Mouse (Mus musculus) erythroid progenitor cell, adult 5-6 weeks (primary cell): ENCODE results near the gene Fgd4. TPM values are rescaled to one million over a fixed set of nuclear protein-coding genes. Genes with fewer than 3 reads are reported as not detected.

ENCODE experiments used
- ATAC-seq: replicated peaks from 2 replicates; pipeline ENCODE4 v1.8.0; 2016; ENCODE audit warnings: moderate number of reproducible peaks, mild to moderate bottlenecking, moderate TSS enrichment, inconsistent platforms; ENCODE audit not compliant: poor library complexity, low FRiP score, severe bottlenecking
- total RNA-seq, 2 experiments: library from RNA; stranded (forward) in 1 of 2; stranded (reverse) in 1 of 2; fragments of 150-400 nt in 1 of 2; fragments of 186-747, 209-891 nt in 1 of 2; gene quantifications; 2 replicates each; pipeline versions ENCODE4 v1.2.3 to v1.2.4; 2015 to 2017; ENCODE audit warnings: low replicate concordance in 2 of 2

Gene Fgd4
- 7.9 and 10.1 TPM in 2 replicates for total RNA-seq (2015; ENCODE audit: low replicate concordance)
- total RNA-seq (2017; ENCODE audit: low replicate concordance) = 7.6 and 16.0 TPM in 2 replicates

- no peak for ATAC-seq
These were observed at the start of gene Fgd4 for GRCm38 (mm10) chr16:16600461-16600860. TSS of gene Fgd4 (minus strand) at chr16:16600549.

DNA sequence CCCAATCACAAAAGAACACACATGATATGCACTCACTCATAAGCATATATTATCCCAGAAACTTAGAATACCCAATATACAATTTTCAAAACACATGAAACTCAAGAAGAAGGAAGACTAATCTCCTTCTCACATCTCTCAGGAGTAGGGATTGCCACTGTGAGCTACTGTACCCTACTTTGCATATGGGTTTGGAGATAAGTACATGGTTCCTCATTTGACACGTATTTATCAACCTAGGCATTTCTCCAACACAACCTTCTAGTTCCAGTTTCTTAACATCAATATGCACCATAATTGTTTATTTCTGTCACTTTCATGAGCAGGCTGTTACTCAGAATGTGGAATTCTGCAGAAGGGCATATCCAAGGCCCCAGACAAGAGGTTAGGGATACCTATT, 44.8 kb upstream of the Fgd4 start:
- ATAC-seq = no peak

DNA sequence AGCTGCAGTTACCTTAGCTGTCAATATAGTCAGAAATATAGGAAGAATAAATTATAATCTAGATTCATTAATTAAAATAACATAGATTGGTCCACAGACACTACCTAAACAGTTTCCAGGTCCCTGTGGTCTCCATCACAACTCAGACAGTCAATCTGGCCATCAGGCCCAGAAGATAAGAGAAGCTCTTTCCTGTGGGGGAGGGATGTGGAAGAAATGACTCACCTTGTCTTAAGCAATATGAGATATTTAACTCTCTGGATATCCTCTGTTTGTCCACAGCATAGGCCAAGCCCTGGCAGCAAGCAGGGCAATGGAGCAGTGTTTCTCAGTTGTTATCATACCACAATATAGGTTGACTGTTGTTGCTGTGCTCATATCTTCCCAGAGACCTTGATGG, 33.4 kb upstream of the Fgd4 start:
- ATAC-seq = no peak

DNA sequence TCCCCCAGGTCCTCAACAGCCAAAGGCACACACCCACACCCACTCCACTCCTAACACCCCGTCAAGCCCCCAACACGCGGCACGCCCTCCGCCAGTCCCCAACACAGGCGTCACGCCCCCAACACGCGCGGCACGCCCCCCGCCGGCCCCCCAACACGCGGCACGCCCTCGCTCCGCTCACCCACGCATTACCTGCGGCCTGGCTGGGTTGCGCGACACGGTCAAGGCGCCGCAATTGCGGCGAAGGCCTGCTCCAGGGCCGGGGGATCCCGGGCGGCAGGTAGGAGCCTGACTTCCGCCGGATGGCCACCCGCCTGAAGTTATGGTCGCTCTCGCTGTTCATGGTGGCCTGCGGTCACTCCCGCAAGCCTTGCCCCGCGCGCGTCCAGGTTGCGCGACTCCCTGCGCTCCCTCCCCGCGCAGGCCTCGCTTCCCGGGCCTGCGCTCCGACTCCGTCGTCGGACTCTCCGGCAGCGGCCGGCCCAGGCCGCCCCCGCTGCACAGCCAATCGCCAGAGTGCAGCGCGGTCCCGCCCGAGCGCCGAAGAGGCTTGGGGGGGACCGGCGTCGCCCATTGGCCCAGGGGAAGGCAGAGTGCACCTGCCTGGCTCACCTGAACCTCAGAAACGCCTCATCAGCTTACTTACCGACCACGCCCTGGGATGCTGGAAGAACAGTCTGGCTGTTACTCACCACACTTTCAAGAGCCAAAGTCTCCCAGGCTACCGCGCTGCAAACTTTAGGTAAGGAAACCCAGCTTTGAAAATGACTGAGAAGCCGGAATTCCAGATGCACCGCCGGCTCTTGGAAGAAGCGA, 555 bp downstream of the Fgd4 start:
- no peak for ATAC-seq

DNA sequence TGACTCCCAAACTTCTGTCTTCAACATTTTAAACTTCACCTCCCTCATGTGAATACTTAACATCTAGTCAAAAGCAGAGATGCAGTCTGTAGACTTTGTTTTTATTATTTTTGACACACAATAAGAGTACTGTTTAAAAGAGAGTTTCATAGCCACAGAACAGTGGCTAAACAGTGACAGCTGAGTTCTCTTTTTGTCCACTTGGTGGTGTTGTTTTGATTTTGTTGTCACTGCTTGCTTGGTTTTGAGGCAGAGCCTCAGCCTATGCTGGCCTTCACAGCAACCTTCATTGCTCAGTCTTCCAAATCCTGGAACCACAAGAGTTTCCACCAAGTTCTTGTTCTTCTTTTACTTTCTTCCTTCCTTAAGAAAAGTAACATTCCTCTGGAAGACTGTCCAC, 3.8 kb downstream of the Fgd4 start:
- ATAC-seq = no peak

DNA sequence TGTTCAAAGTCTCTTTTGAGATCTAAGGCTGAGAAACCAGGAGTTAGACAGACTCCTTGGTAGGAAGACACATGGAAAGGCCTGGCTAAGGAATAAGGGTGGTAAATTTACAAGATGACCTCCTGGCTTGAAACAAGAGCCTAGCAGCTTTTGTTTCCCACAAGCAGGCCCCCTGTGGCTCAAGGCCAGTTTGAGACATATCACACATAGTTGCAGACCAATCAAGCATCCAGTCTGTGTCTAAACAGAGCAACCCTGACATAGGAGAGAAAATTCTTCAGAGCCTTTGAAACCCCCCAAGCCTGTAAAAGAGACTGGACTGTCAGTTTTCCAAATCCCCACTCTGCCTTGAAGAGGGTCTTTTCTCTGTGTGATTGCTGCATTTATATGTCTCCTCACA, 7.7 kb downstream of the Fgd4 start:
- no peak for ATAC-seq

- no peak for ATAC-seq
These were observed 15.8 kb downstream of the Fgd4 start for GRCm38 (mm10) chr16:16584409-16585032.

- no peak for ATAC-seq
These were observed 23.8 kb downstream of the Fgd4 start for GRCm38 (mm10) chr16:16576556-16576955.

DNA sequence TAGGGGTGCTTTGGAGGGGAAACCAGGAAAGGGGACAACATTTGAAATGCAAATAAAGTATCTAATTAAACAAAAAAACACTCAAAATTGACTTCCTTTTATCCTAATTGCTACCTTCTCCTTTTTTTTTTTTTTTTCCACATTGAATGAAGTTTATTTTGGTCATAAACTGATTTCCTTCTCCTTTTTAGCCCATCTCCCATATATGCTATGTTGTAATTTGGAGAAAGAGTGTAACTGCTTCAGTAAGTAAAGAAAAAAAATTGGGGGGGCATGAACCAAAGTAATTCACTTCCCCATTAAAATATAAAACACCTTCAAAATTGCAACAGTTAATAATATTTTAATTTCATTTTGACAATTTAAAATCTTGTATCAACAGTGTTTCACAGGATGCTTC, 25.8 kb downstream of the Fgd4 start:
- no peak for ATAC-seq

- no peak for ATAC-seq
These were observed 27.2 kb downstream of the Fgd4 start for GRCm38 (mm10) chr16:16573167-16573566.

GRCm38 (mm10) chr16:16571356-16571755, 29.0 kb downstream of the Fgd4 start:
- no peak for ATAC-seq

GRCm38 (mm10) chr16:16566786-16567185, 33.6 kb downstream of the Fgd4 start:
- no peak for ATAC-seq

- ATAC-seq = no peak
These were observed 34.1 kb downstream of the Fgd4 start for GRCm38 (mm10) chr16:16566215-16566614.

GRCm38 (mm10) chr16:16565786-16566185, 34.6 kb downstream of the Fgd4 start:
- ATAC-seq = no peak

DNA sequence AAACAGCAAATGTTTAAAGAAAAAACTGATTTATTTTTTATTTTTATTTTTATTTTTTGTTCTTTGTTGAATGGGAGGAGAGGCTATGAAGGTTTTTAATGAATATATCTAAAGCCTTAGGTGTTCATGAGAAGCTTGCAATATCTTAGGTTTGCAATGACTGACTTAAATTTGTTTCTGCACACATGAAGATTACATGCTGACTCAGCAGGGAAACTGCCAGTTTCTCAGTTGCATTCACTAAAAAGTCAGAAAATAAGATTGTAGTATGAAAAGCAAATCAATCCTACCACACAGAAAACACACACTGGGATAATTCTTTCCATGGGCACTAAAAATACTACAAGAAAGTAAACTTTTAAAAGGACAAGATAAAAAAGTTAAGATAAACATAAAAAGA, 39.6 kb downstream of the Fgd4 start:
- no peak for ATAC-seq

GRCm38 (mm10) chr16:16559878-16560531, 40.3 kb downstream of the Fgd4 start:
- ATAC-seq = no peak

GRCm38 (mm10) chr16:16559016-16559877, 41.1 kb downstream of the Fgd4 start:
- no peak for ATAC-seq

- no peak for ATAC-seq
These were observed 42.6 kb downstream of the Fgd4 start for GRCm38 (mm10) chr16:16557738-16558137.

GRCm38 (mm10) chr16:16554098-16554497, 46.3 kb downstream of the Fgd4 start:
- ATAC-seq = no peak

- no peak for ATAC-seq
These were observed 48.2 kb downstream of the Fgd4 start for GRCm38 (mm10) chr16:16552197-16552596.
